Mouse (Mus musculus): ENCODE data around the gene Fgfr2.
A peak's percentile ranks its signal among the peaks of the same experiment; 100 is the strongest.

Gene Fgfr2

DNA sequence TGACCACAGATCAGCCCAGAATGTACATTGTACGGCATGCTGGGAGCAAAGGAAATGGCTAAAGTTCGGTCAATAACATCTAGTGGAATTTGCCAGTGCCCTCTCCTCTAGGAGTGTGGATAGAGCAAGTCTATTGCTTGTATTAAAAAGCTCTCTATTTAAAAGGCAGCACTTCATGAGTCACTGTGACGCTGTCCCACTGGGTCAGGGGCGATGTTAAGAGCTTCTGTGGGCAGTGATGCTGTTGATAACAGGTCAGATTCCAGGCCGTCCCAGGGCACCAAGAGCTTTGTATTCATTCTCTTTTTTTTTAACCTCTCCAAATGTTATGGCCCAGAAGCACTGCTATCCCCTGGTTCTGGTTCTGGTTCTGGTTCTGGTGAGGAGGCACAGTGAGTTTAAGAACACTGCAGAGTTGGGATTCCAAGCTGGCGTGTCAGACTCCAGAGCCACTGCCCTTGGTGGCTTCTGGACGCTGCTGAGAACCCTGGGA, 2366.8 kb downstream of the Fgfr2 start:
- no peak for DNase-seq

DNA sequence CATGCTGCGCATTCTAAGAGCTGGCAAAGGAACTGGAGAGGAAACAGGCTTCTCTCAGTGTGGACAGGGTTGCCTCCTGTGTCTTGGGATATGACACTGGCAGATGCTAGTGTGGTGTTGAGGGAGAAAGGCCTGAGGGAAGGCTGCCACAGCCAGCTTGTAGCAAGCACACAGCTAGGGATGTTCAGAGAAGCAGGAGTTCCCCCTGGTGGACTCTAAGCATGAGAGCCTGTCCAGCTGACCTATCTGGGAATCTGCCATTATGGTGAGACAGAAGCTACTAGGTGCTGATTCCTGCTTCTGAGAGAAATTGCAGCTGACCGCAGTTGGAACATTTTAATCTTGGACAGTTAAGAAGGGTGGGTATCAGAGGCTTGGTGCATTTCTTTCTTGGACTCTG, 2368.4 kb downstream of the Fgfr2 start:
- DNase-seq = peak; percentile 66

DNA sequence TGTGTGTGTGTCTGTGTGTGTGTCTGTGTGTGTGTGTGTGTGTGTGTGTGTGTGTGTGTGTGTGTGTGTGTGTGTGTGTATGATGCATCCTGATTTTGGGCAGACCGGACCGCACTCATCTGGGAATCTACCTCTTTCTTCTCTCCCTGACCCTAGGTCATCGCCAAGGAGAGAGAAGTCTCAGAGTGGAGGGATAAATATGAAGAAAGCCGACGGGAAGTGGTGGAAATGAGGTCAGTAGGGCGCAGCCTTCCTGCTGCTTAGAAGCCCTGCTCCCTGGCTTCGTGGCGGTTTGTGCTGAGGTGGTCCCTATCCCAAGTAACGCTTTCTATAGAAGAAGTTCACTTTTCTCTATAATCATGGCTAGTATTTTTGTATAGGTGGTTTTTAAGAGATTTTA, 2371.5 kb downstream of the Fgfr2 start:
- no peak for DNase-seq

DNA sequence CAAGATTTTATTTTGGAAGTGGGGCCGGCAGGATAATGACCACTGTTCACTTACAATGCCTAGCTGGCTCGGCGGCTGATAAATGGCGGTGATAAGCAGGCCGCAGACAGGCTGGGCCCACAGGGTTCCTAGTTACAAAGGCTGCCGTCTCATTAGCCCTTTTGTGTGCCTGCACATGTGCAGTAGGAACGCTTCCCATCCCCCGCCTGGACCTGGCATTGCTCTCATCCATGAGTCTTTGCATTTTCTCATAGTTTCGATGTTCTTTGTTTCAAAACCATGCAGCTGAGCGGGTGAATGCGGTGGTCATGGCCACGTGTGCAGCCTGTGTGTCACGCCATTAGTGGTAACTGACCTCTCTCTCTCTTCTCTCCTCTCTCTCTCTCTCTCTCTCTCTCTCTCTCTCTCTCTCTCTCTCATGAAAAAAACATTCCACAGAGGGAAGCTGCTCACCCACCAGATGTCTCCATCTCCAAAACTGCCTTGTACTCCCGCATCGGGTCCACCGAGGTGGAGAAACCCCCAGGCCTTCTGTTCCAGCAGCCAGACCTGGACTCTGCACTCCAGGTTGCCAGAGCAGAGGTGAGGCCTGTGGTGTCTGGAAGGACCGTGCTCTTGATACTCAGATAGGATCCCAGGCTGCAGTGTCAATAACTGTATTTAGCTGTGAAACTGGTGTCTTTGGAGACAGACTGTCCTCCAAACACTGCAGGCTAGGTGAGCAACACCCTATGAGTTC, 2372.2 kb downstream of the Fgfr2 start:
- peak; percentile 69 to 76 for DNase-seq

DNA sequence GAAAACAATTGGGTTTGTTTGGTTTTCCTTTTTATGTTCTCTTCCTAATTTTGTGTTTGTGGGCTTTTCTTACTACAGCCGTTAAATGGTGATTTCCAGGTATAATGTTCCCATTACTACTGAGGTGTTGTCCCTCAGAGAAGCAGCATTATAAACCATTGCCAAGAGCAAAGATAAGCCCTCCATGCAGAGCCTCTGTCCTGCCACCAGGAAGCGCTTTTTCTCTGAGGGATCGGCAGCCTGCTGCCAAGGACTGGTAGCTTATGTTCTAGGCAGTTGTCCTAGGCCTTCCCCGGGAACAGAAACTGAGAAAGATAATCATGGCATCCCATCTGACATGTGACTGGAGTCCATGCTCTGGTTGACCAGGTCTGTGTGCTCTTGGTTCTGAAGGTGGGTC, 2374.0 kb downstream of the Fgfr2 start:
- DNase-seq = no peak

DNA sequence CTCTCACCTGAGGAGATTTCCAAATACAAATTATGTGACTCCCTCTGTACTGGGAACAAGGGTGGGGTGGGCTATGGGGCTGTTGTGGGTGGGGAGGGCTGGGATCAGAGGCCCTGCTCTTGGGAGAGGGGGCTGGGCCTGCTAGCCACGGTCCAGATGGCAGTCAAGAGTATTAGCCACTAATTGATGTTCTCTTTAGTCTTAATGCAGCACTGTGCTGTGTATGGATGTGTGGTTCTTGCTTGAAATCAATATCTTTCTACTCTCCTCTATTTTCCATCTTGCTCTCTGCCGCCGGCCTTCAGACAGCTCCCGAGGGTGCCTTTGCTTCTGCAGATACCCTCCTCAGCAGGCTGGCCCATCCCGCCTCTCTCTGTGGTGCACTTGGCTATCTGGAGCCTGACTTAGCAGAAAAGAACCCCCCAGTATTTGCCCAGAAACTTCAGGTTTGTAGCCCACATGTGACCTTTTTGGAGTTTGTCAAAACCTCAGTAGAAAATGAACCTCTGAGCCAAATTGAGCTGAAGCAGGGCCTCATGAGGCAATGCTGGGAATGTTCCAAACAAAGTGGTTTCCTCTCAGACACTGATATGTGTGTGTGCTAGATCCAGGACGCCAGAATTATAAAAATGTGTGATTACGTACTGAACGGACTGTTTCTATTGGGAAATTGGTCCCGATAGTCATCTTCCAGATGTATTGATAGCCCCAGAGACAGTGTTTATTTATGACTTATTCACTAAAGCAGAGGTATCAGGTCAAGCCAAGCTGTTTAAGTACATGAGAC, 2379.7 kb downstream of the Fgfr2 start:
- no peak for DNase-seq

DNA sequence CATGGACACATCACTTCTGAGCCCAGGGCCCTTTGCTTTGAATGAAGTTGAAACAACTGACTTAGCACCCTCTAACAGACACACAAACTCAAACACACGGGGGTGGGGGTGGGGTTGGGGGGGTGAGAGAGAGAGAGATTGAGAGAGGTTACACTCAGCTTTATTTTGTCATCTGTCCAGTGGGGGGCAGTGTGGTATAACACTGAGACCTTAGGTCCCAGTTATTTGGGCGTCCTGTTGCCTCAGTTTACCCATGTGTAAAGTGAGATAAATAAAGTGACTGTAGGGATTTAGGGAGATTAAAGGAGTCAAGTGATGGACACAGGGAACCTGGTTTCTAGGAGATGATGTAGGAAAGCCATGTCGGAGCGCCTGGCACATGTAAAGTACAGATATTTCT, 2382.1 kb downstream of the Fgfr2 start:
- DNase-seq = no peak

DNA sequence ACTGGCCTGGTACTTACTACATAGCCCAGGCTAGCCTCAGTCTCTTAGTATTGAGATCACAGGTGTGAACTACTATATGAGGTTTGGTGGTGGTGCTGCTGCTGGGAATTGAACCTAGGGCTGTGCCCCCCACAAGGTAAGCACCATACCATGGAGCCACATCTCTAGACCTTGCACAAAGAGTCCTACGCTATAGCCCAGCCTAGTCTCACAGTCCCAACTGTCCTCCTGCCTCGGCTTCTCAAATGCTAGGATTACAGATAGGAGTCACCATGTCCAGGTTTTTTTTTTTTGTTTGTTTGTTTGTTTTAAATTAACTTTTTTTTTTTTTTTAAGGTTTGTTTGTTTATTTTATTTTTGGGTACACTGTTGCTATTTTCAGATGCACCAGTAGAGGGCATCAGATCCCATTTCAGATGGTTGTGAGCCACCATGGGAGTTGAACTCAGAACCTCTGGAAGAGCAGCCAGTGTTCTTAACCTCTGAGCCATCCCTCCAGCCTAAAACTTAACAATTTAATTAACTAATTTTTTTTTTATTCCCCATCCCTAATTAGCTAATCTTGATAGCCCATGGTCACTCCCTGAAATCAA, 2388.9 kb downstream of the Fgfr2 start:
- no peak for DNase-seq

DNA sequence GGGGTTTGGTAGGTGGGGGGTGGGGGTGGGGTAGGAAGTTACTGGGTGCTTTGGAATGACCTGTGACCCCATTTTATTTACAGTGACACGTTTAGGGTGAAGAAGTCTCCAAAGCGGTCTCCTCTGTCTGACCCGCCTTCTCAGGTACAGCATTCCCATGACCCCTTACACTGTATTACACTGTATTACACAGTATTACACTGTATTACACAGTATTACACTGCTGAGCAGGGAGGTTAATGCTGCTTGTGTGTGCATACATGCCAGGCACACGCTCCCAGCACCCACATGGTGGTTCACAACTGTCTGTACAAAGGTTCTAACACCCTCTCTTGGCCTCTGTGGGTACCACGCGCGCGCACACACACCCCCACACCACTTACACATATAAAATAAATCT, 2389.7 kb downstream of the Fgfr2 start:
- no peak for DNase-seq

DNA sequence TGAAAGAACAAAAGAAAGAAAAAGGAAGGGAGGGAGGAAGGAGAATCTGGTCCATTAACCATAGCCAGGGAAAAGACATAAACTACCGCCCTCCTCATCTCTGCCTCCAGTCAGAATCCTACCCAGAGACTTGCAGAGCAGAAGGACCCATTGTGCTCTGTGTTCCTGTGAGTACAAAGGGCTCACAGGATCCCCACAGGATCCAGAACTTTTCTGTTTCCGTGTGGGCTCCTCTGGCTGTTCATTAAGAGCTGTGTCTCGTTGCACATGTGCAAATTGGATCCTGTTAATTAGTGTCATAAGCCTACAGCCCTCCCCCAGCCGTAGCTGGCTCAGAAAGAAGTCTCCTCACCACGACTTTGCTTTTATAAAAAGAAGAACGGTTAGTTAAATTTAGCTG, 2390.2 kb downstream of the Fgfr2 start:
- no peak for DNase-seq

DNA sequence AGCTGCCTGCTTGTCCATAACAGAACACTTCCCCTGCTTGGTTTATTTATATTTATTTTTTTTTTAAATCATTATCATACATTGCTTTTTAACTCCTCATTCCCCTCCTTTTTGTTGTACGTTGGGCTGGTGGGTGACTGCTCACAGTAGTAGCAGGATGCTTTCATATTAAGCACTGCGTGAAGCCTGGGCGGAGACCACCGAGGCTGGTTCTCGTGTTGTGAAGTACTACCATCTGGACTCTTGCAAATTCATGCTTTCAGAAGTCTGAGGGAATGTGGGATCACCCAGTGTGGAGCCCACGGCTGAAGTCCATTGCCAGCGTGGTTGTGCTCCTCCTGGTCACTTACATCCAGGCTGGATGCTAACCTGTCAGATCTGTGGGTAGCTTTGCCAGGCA, 2391.4 kb downstream of the Fgfr2 start:
- peak in 1 of 2 experiments; percentile 33 for DNase-seq

DNA sequence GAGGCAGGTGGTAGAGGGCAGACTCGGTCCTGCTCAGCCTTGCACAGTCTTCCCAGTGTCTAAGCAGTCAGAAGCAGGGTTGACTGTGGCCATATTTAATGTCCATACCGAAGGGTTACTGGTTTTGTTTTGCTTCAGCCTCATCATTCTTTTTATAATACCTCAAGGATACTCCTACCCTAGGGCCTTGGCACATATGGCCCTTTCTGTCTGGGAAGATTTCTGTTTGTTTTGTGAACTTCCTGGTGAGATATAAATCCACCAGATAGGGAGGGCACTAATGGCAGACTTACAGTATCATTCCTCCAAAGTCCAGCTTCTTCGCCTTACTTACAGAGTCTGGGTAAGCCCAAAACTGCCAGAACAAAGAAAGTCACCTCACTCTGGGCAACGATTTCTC, 2395.6 kb downstream of the Fgfr2 start:
- no peak for DNase-seq

DNA sequence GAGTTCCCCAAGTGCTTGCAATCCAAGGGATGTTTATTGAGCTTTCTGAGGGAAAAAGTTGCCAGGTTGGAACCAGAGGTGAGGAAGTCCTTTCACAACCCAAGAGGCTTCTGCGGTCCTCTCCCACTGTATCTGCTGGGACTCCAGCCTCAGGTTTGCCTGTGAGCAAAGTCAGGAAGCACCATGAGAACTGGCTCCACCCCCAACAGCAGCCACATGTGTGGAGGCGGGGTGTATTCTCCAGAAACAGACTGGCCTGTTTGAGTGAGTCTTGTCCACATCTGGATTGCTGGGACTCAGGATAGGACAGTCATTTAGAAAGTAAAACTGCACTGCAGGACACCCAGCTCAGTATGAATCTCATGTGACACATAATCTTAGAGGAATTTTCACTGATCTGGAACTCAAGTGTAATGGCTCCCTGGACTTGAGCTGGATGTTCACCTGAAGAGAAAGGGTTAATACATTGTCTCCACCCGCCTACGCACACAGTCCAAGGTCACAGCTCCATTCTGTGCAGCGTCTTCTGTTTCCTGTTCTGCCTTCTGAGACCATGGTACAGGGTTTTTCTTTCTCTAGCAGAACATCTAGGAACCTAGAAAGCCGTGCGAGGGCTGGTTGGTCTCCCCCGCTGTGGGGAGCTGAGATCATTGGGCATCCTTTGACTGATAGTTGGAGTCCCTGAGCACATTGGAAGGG, 2396.3 kb downstream of the Fgfr2 start:
- DNase-seq = no peak

DNA sequence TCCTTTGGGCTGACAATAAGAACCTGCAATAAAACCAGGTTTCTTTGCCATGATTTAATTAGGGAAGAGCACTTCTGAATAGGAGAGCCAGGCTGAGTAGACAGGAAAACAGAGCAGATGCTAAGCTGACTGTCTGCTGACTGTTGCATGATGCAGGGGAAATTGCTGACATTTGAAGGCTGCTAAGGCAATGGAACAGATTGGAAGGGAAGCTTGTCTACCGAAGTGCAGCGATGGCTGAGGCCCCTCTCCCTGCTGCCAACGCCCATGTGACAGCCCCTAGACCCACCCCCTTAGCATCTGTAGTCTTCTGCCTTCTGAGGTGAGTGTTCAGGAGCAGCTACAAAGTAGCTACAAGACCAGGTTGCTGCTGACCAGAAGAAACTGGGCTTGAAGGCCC, 2397.0 kb downstream of the Fgfr2 start:
- DNase-seq = no peak

DNA sequence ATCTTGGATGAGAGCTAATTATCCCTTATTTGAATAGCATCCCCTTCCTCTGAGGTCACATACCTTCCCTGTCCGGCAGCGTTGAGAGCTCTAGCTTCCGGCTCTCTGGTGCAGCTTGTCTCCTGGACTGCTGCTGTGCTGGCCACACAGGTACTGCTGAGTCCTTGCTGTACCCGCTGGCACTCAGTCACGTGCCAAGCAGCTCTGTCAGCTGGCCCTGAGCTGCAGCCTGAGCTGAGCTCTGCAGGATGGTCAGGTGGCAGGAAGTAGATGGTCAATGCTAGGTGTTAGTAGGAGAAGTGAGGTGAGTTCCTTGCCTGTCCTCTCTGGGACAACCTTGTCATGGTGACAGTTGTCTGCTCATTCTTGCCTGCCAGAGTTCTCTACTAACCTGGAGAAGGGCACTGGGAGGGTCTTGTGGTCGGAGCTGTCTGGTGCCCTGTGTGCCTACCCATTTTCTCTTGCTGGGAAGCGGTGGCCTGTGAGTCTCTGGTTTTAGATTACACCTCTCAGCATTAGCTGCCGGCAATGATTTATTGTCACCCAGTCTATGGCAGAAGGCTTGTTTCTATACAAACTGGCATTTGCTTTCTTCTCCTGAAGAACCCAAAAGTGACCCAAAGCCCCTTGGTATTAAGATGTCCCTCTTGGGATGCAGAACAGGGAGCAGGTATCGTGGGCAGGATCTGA, 2402.4 kb downstream of the Fgfr2 start:
- peak; percentile 48 to 55 for DNase-seq

DNA sequence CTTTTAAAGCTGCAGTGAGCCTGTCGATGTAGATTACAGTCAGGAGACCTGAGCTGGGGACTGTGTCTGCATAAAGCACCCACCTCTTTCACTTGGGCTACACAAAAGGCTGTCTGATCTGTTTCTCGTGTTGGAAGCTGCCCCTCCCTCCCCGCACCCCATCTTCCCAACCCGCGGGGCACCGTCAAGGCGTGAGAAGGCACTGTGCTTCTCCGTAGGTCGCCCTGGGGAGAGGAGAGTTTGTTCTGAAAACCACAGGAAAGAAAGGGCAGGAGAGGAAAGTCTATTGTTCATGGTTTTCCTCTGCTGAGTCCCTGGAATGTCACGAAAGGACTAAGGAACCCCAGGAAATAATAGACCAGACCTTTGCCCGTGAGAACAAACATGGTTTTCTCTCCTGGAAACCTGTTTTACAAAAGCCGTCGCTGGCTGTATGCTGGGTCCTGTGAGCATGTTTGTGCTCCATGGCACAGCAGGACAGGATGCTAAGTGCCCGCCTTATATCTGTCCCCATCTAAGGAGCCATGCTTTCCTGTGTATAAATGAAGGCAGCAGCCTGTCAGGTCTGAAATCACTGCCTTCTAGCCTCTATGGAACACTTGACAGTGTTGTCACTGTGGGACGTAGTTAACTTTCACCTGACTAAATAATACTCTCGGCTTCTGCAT, 2403.1 kb downstream of the Fgfr2 start:
- no peak for DNase-seq

DNA sequence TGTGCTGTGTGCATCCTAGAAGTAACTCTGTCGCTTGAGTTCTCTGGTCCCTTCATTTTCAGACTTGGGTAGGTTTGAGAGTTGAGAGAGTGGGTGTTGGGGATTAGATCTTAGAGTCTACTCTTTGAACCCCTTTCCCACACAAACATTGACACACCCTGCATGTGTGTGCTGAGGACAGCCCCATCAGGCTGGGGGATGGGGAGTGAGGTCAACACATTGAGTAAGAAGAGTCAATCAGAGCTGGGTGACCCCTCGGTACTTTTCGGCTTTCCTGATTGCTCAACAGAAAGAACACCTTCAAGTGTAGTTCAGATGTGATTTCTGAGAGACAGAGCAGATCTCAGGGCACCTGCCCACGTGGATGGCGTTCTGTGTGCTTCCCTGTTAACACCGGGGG, 2406.2 kb downstream of the Fgfr2 start:
- no peak for DNase-seq

DNA sequence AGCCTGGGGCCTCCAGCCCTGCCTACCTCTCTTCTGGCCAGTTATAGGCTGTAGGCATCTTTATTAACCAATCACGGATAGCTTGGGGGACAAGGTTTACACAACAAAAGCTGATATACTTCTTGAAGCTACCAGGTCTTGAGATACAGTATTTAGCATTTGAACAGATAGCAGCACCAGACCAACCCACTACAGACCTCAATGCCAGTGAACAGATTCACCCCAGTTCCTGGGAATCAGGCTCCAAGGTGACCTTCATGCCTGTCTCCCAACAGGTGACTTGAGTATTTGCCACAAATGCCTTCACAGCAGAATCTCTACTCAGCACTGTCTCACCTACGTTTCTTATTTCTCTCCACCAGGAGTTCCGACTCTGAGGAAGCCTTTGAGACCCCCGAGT, 2406.8 kb downstream of the Fgfr2 start:
- DNase-seq = no peak

DNA sequence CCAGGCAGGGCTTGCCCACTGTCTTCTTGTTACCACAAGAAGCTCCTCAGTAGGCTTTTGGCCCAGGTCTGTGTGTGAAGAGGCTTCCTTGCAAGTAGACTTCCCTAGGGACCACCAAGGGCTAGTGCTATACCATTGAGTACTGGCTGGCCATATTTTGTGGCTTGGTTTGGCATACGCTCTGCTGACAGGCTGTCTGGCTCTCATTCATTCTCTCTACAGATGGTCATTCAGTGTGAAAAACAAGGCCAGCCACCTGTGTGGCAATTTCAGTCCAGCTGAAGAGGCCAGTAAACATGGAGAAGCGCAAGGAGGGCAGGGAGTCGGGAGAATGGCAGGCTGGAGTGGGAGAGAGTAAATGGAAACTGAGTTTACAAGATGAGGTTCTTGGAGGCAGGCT, 2407.7 kb downstream of the Fgfr2 start:
- DNase-seq = peak; percentile 87 to 89

DNA sequence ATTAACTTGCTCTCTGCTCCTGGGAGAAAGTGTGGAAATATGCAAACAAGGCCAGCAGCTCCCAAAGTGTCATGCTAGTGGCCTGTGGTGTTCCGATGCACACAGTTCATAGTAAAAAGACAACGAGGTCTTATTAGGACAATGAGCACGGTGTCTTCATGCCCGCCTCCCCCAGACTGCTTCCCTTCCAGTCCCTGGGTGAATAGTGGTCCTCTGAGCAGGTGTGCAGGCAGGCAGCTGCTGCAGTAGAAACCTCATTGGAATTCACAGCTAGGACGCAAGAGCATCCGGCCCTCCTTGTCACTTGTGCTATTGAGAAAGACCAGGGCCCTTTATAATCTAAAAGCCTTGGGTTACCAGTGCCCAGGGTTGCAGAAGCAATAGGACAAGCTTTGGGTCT, 2409.8 kb downstream of the Fgfr2 start:
- no peak for DNase-seq

DNA sequence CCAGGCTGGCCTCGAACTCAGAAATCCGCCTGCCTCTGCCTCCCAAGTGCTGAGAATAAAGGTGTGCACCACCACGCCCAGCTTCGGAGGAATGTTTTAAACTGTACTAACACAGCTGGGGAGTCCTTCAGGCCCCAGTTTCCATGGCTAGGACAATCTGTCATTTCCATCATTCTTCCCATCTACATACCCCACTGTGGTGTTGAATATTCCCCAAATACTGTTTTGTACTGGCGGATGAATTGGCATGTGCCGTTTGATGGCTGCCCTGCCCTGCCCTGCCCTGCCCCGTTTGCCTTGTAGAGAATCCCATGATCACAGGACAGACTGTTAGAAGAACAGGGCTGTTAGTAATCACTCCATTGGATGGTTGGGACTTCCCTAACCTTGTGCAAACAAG, 2411.3 kb downstream of the Fgfr2 start:
- no peak for DNase-seq
